8 mouse cellular contexts compared by ENCODE assay signal in genomic region chr15:27795942-27796867, GRCm38 (mm10).
A peak's percentile ranks its signal among the peaks of the same experiment; 100 is the strongest.
DNase-seq lines count a peak whose midpoint lies in the region; ATAC-seq and TF ChIP-seq lines count a peak whose summit lies in the region.

No protein-coding gene starts in this region.

- peaks cover 12% of the 10 kb centered on the region for H3K36me3 ChIP-seq in embryonic facial prominence, embryonic 15.5 days
- H3K36me3 ChIP-seq in hindbrain, postnatal 0 days (ENCODE audit: insufficient read depth, low read length) = peaks cover 8% of the 10 kb centered on the region; the same call in 1 of the 2 replicates
- 0 out of 2 replicates have a peak, but pooled peaks cover 2% of the 10 kb centered on the region for H3K36me3 ChIP-seq in midbrain, embryonic 16.5 days (ENCODE audit: control insufficient read depth, insufficient read depth, low read length)

- no peaks in the 10 kb centered on the region for H3K9me3 ChIP-seq in embryonic facial prominence, embryonic 15.5 days (replicated peaks)
- H3K9me3 ChIP-seq in hindbrain, postnatal 0 days (ENCODE audit: low read length) = no peaks in the 10 kb centered on the region
- no peaks in the 10 kb centered on the region for H3K9me3 ChIP-seq in midbrain, embryonic 16.5 days (replicated peaks; ENCODE audit: control insufficient read depth, low read length, poor library complexity, severe bottlenecking)

- intact Hi-C loops in left cerebral cortex, postnatal 14 days (cut with DNase I) = no loop called here

- no peak overlapping the region for H3K4me3 ChIP-seq in layer of hippocampus, adult 2 months
- H3K4me3 ChIP-seq in embryonic facial prominence, embryonic 15.5 days (replicated peaks) = no peak overlapping the region
- no peak overlapping the region for H3K4me3 ChIP-seq in hindbrain, postnatal 0 days (ENCODE audit: low read length)
- H3K4me3 ChIP-seq in midbrain, embryonic 16.5 days (ENCODE audit: low read depth, low read length) = no peak overlapping the region

- H3K27me3 ChIP-seq in embryonic facial prominence, embryonic 15.5 days = no peaks in the 10 kb centered on the region
- no peaks in the 10 kb centered on the region for H3K27me3 ChIP-seq in hindbrain, postnatal 0 days (ENCODE audit: insufficient read depth, low read length)
- H3K27me3 ChIP-seq in midbrain, embryonic 16.5 days (ENCODE audit: control insufficient read depth, insufficient read depth, low read depth, low read length) = no peaks in the 10 kb centered on the region

- peaks cover 74% of the 10 kb centered on the region for H3K4me1 ChIP-seq in embryonic facial prominence, embryonic 15.5 days
- H3K4me1 ChIP-seq in hindbrain, postnatal 0 days (ENCODE audit: insufficient read depth, low read length) = peaks cover 14% of the 10 kb centered on the region
- H3K4me1 ChIP-seq in midbrain, embryonic 16.5 days (ENCODE audit: control insufficient read depth, insufficient read depth, low read length) = peaks cover 28% of the 10 kb centered on the region

- ATAC-seq in embryonic facial prominence, embryonic 15.5 days (ENCODE audit: insufficient number of reproducible peaks, low FRiP score, low TSS enrichment, low read depth) = no peak
- ATAC-seq in hindbrain, postnatal 0 days = no peak; the same call in 1 of the 2 replicates
- no peak for ATAC-seq in midbrain, embryonic 16.5 days

- H3K27ac ChIP-seq in layer of hippocampus, adult 2 months = peak overlapping the region; percentile 88
- H3K27ac ChIP-seq in embryonic facial prominence, embryonic 15.5 days (replicated peaks) = peak overlapping the region; percentile 87
- H3K27ac ChIP-seq in hindbrain, postnatal 0 days = peak overlapping the region; percentile 73; the same call in 1 of the 2 replicates
- peak overlapping the region; percentile 79 for H3K27ac ChIP-seq in midbrain, embryonic 16.5 days (ENCODE audit: low read length)

- no peak overlapping the region for H3K9ac ChIP-seq in embryonic facial prominence, embryonic 15.5 days
- H3K9ac ChIP-seq in hindbrain, postnatal 0 days (replicated peaks; ENCODE audit: low read length) = no peak overlapping the region
- H3K9ac ChIP-seq in midbrain, embryonic 16.5 days (ENCODE audit: low read depth, low read length) = no peak overlapping the region

- H3K4me2 ChIP-seq in embryonic facial prominence, embryonic 15.5 days (replicated peaks) = no peak overlapping the region
- no peak overlapping the region for H3K4me2 ChIP-seq in hindbrain, postnatal 0 days (ENCODE audit: low read depth, low read length)
- H3K4me2 ChIP-seq in midbrain, embryonic 16.5 days (ENCODE audit: low read length) = no peak overlapping the region

- TF ChIP-seq CTCF in layer of hippocampus, adult 2 months (conservative IDR thresholded peaks at IDR 0.05) = no peak
- TF ChIP-seq CTCF in hindbrain, postnatal 0 days (IDR thresholded peaks at IDR 0.05; ENCODE audit: low read depth) = no peak

- DNase-seq in layer of hippocampus, adult 2 months (ENCODE audit: low spot score in 2 of 2) = no peak
- no peak for DNase-seq in layer of hippocampus, adult 18-20 months (ENCODE audit: low spot score in 2 of 2)
- no peak for DNase-seq in hindbrain, postnatal 0 days (ENCODE audit: low spot score)
- DNase-seq in left cerebral cortex, postnatal 14 days (ENCODE audit: low spot score in 2 of 2) = no peak
- DNase-seq in embryo, embryonic 10.5 days (ENCODE audit: low spot score) = no peak
- no peak for DNase-seq in left cerebral cortex, adult 11 months (ENCODE audit: low spot score)

- 74% methylated on average over 22 of the region's 22 CpGs for WGBS in embryonic facial prominence, embryonic 15.5 days
- WGBS in hindbrain, postnatal 0 days = 75% methylated on average over 22 of the region's 22 CpGs
- WGBS in midbrain, embryonic 16.5 days = 85% methylated on average over 22 of the region's 22 CpGs
